ENCODE assay signal across 9 mouse cellular contexts in genomic region chr14:25749143-25749909, GRCm38 (mm10). TPM values are rescaled to one million over a fixed set of nuclear protein-coding genes. Genes with fewer than 3 reads are reported as not detected.
DNase-seq lines count a peak whose midpoint lies in the region; ATAC-seq lines count a peak whose summit lies in the region.
"Had no signal": no experiment of that assay in that cellular context is flagged by ENCODE, and none has a peak within 500 bp of the region (broad histone marks: within the 10 kb centered on the region; RNA-seq: fewer than 3 reads in every experiment).

No protein-coding gene starts in this region.

- H3K9me3 ChIP-seq in heart, embryonic 13.5 days = no peaks in the 10 kb centered on the region

- WGBS in heart, embryonic 13.5 days = 31% methylated on average over 13 of the region's 13 CpGs

- peak; percentile 70 for DNase-seq in adrenal gland, adult 2 months
- DNase-seq in adrenal gland, adult 8-10 months = no peak
- DNase-seq in ovary, postnatal 36 days (ENCODE audit: low spot score) = peak; percentile 51
- DNase-seq in ovary, adult 18-20 months (ENCODE audit: low spot score) = no peak
- peak; percentile 60 for DNase-seq in yolk sac, embryonic 10.5 days (ENCODE audit: low spot score)
- DNase-seq in thymus, adult 18-20 months = no peak
- DNase-seq: forebrain, postnatal 0 days had no signal

- peaks cover 76% of the 10 kb centered on the region for H3K4me1 ChIP-seq in heart, embryonic 13.5 days

- H3K4me3 ChIP-seq in heart, embryonic 13.5 days = no peak overlapping the region

- H3K9ac ChIP-seq in heart, embryonic 13.5 days = peak overlapping the region; percentile 65
- H3K9ac ChIP-seq: forebrain, postnatal 0 days had no signal

- ATAC-seq in heart, embryonic 13.5 days (ENCODE audit: extremely low read depth, insufficient number of reproducible peaks, low FRiP score, low TSS enrichment) = no peak
- ATAC-seq in megakaryocyte progenitor cell, adult 5-6 weeks (replicated peaks; ENCODE audit: poor library complexity) = no peak
- ATAC-seq: forebrain, postnatal 0 days had no signal

- peak overlapping the region; percentile 61 for H3K27ac ChIP-seq in heart, embryonic 13.5 days (replicated peaks)

- H3K36me3 ChIP-seq in heart, embryonic 13.5 days = peaks cover 59% of the 10 kb centered on the region

- H3K4me2 ChIP-seq in heart, embryonic 13.5 days = no peak overlapping the region

- no peaks in the 10 kb centered on the region for H3K27me3 ChIP-seq in heart, embryonic 13.5 days (replicated peaks)

RNA-seq across cellular contexts. Expression of gene Zcchc24, which starts 19.5 kb away (rescaled TPM):
- total RNA-seq in adrenal gland, adult 2 months (2021) = 10 to 100 TPM; 19.5 to 32.6 TPM
- polyA plus RNA-seq in adrenal gland, adult 2 months (2012; rRNA removed) = 19.5 and 20.6 TPM in 2 replicates
- 10 to 100 TPM; 17.8 to 25.0 (median 21.1) TPM for total RNA-seq in adrenal gland, adult 8-10 months (2022)
- polyA plus RNA-seq in heart, embryonic 13.5 days (2015; fragmentation: Nextera tagmentation; extraction: Ambion mirVana) = 20.8 and 22.6 TPM in 2 replicates
- total RNA-seq in megakaryocyte progenitor cell, adult 5-6 weeks (2015) = 1.2 and 1.3 TPM in 2 replicates
- total RNA-seq in megakaryocyte progenitor cell, adult 5-6 weeks (2017) = 0.41 and 0.92 TPM in 2 replicates

RNA-seq across cellular contexts. Expression of gene Ppif, which starts 55.4 kb away (rescaled TPM):
- 10 to 100 TPM; 21.2 to 34.6 TPM for total RNA-seq in adrenal gland, adult 2 months (2021)
- 103 and 109 TPM in 2 replicates for polyA plus RNA-seq in adrenal gland, adult 2 months (2012; rRNA removed)
- total RNA-seq in adrenal gland, adult 8-10 months (2022) = 10 to 100 TPM; 17.3 to 23.5 (median 19.4) TPM
- polyA plus RNA-seq in heart, embryonic 13.5 days (2015; fragmentation: Nextera tagmentation; extraction: Ambion mirVana) = 93.7 and 99.8 TPM in 2 replicates
- total RNA-seq in megakaryocyte progenitor cell, adult 5-6 weeks (2015) = 87.8 and 114 TPM in 2 replicates
- total RNA-seq in megakaryocyte progenitor cell, adult 5-6 weeks (2017) = 20.4 and 31.9 TPM in 2 replicates

Comparison
In these comparisons a context has a peak if more than half of its experiments do, and no peak if none do; other contexts are left out.
1. DNase-seq: peak in adrenal gland, adult 2 months (single experiment), ovary, postnatal 36 days (single experiment) and yolk sac, embryonic 10.5 days (single experiment); none in adrenal gland, adult 8-10 months (single experiment), ovary, adult 18-20 months (single experiment) and thymus, adult 18-20 months (0 of 2).
2. RNA of gene Zcchc24, which starts 19.5 kb away (total RNA-seq): 19.5 to 32.6 TPM in adrenal gland, adult 2 months and 17.8 to 25.0 TPM in adrenal gland, adult 8-10 months; 0.41 to 1.3 TPM in megakaryocyte progenitor cell, adult 5-6 weeks; every median in the first group is over 4 times any median in the second.